Mouse (Mus musculus) brain, embryonic 14.5 days (tissue): ENCODE measurements at regions not wholly inside any gene's neighbourhood (a gene's known extent, or its start where the extent isn't known, plus 50 kb on each side); places are given as distances from the start of the nearest gene placed in this dataset.

ENCODE experiments used
- DNase-seq: peaks from one replicate; pipeline ENCODE4 v3.0.0-alpha.2; 2011; ENCODE audit warnings: low read depth
- CTCF ChIP-seq: fragments of 200-500 bp; IDR thresholded peaks from 2 replicates; pipeline ENCODE4 v1.5.1; 2012; ENCODE audit warnings: inconsistent platforms, mild to moderate bottlenecking, moderate library complexity, borderline replicate concordance; ENCODE audit not compliant: insufficient read depth, insufficient read length; ENCODE audit errors: extremely low read depth
- POLR2A ChIP-seq: fragments of 200-500 bp; IDR thresholded peaks from 2 replicates; pipeline ENCODE4 v1.6.1; 2012; ENCODE audit warnings: mild to moderate bottlenecking, inconsistent platforms, borderline replicate concordance; ENCODE audit not compliant: poor library complexity, insufficient read depth, insufficient read length, severe bottlenecking; ENCODE audit errors: extremely low read depth

GRCm38 (mm10) chr9:12313027-12313426 lies 932.6 kb downstream of the Jrkl start:
- no peak for TF ChIP-seq CTCF
- no peak for TF ChIP-seq POLR2A
- no peak for DNase-seq
